Mouse (Mus musculus): ENCODE measurements around the gene Sel1l3. TPM values are rescaled to one million over a fixed set of nuclear protein-coding genes. Genes with fewer than 3 reads are reported as not detected.

Gene Sel1l3
- total and polyA plus RNA-seq, 3 experiments, result 0.28 to 0.76 (median 0.34) TPM

DNA sequence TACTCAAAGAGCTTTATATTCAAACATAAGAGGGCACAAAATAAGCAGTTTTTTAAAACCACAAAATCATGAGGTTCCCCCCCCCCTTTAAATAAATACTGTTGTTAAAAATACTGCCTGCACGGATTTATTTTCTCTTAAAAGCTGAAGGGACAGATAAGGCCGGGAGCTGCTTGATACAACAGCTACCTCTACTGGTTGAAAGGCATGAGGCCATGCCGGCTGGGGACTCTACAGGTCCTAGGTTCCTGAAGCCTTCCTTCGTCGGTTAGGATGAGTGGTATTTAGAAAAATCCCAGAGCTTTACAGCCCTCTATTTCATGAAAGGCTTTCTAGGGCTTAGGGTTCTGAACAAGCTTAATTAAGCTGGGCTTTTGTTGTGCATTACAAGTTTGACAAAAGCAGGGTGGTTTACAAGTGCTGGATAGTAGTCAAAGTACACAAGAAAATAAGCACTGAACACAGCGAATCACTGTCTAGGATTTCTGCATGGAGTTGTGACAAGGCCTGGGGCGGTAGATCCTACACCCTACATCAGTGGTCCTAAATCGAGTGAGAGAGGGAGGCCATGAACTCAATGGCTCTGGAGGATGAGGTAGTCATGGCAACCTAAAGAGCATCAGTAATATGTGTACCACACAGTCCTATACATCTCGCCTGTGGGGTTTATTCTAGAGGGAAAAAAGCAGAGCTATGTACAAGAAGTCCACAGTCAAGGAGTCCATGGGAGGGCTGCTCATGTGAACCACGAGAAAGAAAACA is 90.0 kb downstream of the Sel1l3 start:
- H3K79me2 ChIP-seq (replicated peaks; ENCODE audit: control insufficient read depth, extremely low read depth, insufficient read depth, poor library complexity, severe bottlenecking), result no peaks in the 10 kb centered on the region
- no peaks in the 10 kb centered on the region for H3K27me3 ChIP-seq (replicated peaks)
- H3K27ac ChIP-seq (ENCODE audit: insufficient read depth, low read depth), result no peak overlapping the region
- no peaks in the 10 kb centered on the region for H3K36me3 ChIP-seq (replicated peaks in 1 of 2; ENCODE audit: control insufficient read depth in 1 of 2, insufficient read depth in 1 of 2, low read length in 1 of 2)
- no peaks in the 10 kb centered on the region for H3K9me3 ChIP-seq (replicated peaks; ENCODE audit: low read length)
- H3K4me2 ChIP-seq (ENCODE audit: insufficient read depth, low read depth, poor library complexity, severe bottlenecking), result no peak overlapping the region
- peak; percentile 41 for DNase-seq (ENCODE audit: extremely low read depth)
- dilution Hi-C loops (cut with MboI; ENCODE audit: extremely low pct_ligation_motif_present, extremely low pct_unique_long_range_greater_than_20kb, low sequenced_read_pairs), result no loop called here
- TF ChIP-seq CTCF (conservative IDR thresholded peaks at IDR 0.05 in 1 of 2, IDR thresholded peaks at IDR 0.05 in 1 of 2; ENCODE audit: low read depth in 2 of 2, low read length in 2 of 2) (peak; percentile 60 to 79; a peak in 3 of 4 replicates), PAX5 (IDR thresholded peaks at IDR 0.05; ENCODE audit: low read length) (no peak), SMC3 (IDR thresholded peaks at IDR 0.05; ENCODE audit: low read depth, low read length) (peak; percentile 75), SIN3A (IDR thresholded peaks at IDR 0.05; ENCODE audit: low read length) (no peak), ZC3H11A (IDR thresholded peaks at IDR 0.05; ENCODE audit: low read depth, low read length) (peak; percentile 53; the same call in 1 of the 2 replicates), RAD21 (IDR thresholded peaks at IDR 0.05; ENCODE audit: low read depth, low read length) (peak; percentile 88), JUN (IDR thresholded peaks at IDR 0.05; ENCODE audit: insufficient read depth, low read depth, low read length) (no peak)
- no peak overlapping the region for H3K9ac ChIP-seq (ENCODE audit: insufficient read depth, low read depth)
- H3K4me1 ChIP-seq (ENCODE audit: control insufficient read depth in 1 of 2, insufficient read depth in 2 of 2), result peaks cover 4 to 13% of the 10 kb centered on the region in 2 experiments; a peak in 2 of 4 replicates
- H3K4me3 ChIP-seq (replicated peaks in 1 of 3; ENCODE audit: low read depth in 2 of 3, low read length in 2 of 3, poor library complexity in 1 of 3), result no peak overlapping the region
- in situ Hi-C loops (cut with MboI; ENCODE audit: low pct_ligation_motif_present, low pct_unique_long_range_greater_than_20kb, low sequenced_read_pairs), result loop anchor here (10.0 kb wide), 1 partner anchor 259 kb away; no protein-coding TSS in a partner anchor

DNA sequence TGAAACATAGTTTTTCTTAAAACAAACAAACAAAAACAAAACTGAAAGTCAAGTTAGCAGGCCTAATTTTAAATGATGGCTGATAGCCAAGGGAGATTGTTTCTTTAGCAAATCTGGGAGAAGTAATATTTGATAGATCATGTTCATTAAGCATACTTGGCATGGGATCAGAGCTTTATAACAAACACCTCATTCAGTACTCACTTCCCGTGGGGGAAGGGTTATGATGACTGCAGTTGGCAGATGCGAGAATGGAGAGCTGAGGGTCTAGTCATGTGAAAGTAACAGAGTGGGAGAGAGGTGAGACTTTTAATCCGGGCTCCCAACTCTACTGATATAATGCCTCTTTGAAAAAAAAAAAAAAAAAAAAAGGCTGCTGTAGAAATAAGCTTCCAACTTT is 94.0 kb downstream of the Sel1l3 start:
- Histone ChIP-seq H3K4me1 (ENCODE audit: control insufficient read depth in 1 of 2, insufficient read depth in 2 of 2) (peaks cover 0 to 11% of the 10 kb centered on the region in 2 experiments; a peak in 2 of 4 replicates), H3K36me3 (replicated peaks in 1 of 2; ENCODE audit: control insufficient read depth in 1 of 2, insufficient read depth in 1 of 2, low read length in 1 of 2) (no peaks in the 10 kb centered on the region), H3K9me3 (replicated peaks; ENCODE audit: low read length) (no peaks in the 10 kb centered on the region), H3K27ac (ENCODE audit: insufficient read depth, low read depth) (no peak overlapping the region), H3K27me3 (replicated peaks) (no peaks in the 10 kb centered on the region), H3K9ac (ENCODE audit: insufficient read depth, low read depth) (no peak overlapping the region), H3K4me3 (replicated peaks in 1 of 3; ENCODE audit: low read depth in 2 of 3, low read length in 2 of 3, poor library complexity in 1 of 3) (no peak overlapping the region), H3K79me2 (replicated peaks; ENCODE audit: control insufficient read depth, extremely low read depth, insufficient read depth, poor library complexity, severe bottlenecking) (no peaks in the 10 kb centered on the region), H3K4me2 (ENCODE audit: insufficient read depth, low read depth, poor library complexity, severe bottlenecking) (no peak overlapping the region)
- DNase-seq (ENCODE audit: extremely low read depth), result no peak
- TF ChIP-seq RCOR1 (conservative IDR thresholded peaks at IDR 0.05; ENCODE audit: low read depth, low read length) (no peak), MYC (IDR thresholded peaks at IDR 0.05; ENCODE audit: low read depth, low read length) (no peak), ZNF384 (IDR thresholded peaks at IDR 0.05; ENCODE audit: low read depth, low read length) (no peak), MXI1 (IDR thresholded peaks at IDR 0.05; ENCODE audit: low read depth, low read length) (no peak), POLR2A (IDR thresholded peaks at IDR 0.05; ENCODE audit: low read depth, low read length) (no peak)
- dilution Hi-C loops (cut with MboI; ENCODE audit: extremely low pct_ligation_motif_present, extremely low pct_unique_long_range_greater_than_20kb, low sequenced_read_pairs) (no loop called here), in situ Hi-C loops (cut with MboI; ENCODE audit: low pct_ligation_motif_present, low pct_unique_long_range_greater_than_20kb, low sequenced_read_pairs) (loop anchor here (10.0 kb wide), 1 partner anchor 255 kb away; no protein-coding TSS in a partner anchor)

- Histone ChIP-seq H3K9ac (ENCODE audit: insufficient read depth, low read depth) (no peak overlapping the region), H3K36me3 (replicated peaks in 1 of 2; ENCODE audit: control insufficient read depth in 1 of 2, insufficient read depth in 1 of 2, low read length in 1 of 2) (no peaks in the 10 kb centered on the region), H3K4me3 (replicated peaks in 1 of 3; ENCODE audit: low read depth in 2 of 3, low read length in 2 of 3, poor library complexity in 1 of 3) (no peak overlapping the region), H3K27me3 (replicated peaks) (no peaks in the 10 kb centered on the region), H3K9me3 (replicated peaks; ENCODE audit: low read length) (peaks cover under 1% of the 10 kb centered on the region), H3K4me1 (ENCODE audit: control insufficient read depth in 1 of 2, insufficient read depth in 2 of 2) (peaks cover 0 to 14% of the 10 kb centered on the region in 2 experiments; a peak in 2 of 4 replicates), H3K4me2 (ENCODE audit: insufficient read depth, low read depth, poor library complexity, severe bottlenecking) (no peak overlapping the region), H3K27ac (ENCODE audit: insufficient read depth, low read depth) (no peak overlapping the region), H3K79me2 (replicated peaks; ENCODE audit: control insufficient read depth, extremely low read depth, insufficient read depth, poor library complexity, severe bottlenecking) (no peaks in the 10 kb centered on the region)
- no peak for DNase-seq (ENCODE audit: extremely low read depth)
- TF ChIP-seq MEF2A (IDR thresholded peaks at IDR 0.05; ENCODE audit: borderline replicate concordance, low read depth, low read length), result no peak
- no peak for TF ChIP-seq NELFE (IDR thresholded peaks at IDR 0.05; ENCODE audit: low read depth, low read length)
- TF ChIP-seq JUN (IDR thresholded peaks at IDR 0.05; ENCODE audit: insufficient read depth, low read depth, low read length), result no peak
- no peak for TF ChIP-seq RCOR1 (conservative IDR thresholded peaks at IDR 0.05; ENCODE audit: low read depth, low read length)
- TF ChIP-seq ZMIZ1 (IDR thresholded peaks at IDR 0.05; ENCODE audit: low read depth, low read length), result no peak
- TF ChIP-seq CHD1 (IDR thresholded peaks at IDR 0.05; ENCODE audit: low read depth, low read length), result no peak
- no peak for TF ChIP-seq SIN3A (IDR thresholded peaks at IDR 0.05; ENCODE audit: low read length)
- TF ChIP-seq JUND (conservative IDR thresholded peaks at IDR 0.05; ENCODE audit: low read depth, low read length), result no peak
- no peak for TF ChIP-seq UBTF (IDR thresholded peaks at IDR 0.05; ENCODE audit: low read depth, low read length)
- TF ChIP-seq RAD21 (IDR thresholded peaks at IDR 0.05; ENCODE audit: low read depth, low read length), result no peak
- no peak for TF ChIP-seq MAZ (IDR thresholded peaks at IDR 0.05; ENCODE audit: low read depth, low read length)
- TF ChIP-seq POLR2A (IDR thresholded peaks at IDR 0.05; ENCODE audit: low read depth, low read length), result no peak
- TF ChIP-seq ELF1 (IDR thresholded peaks at IDR 0.05; ENCODE audit: low read depth, low read length), result no peak
- TF ChIP-seq MAX (IDR thresholded peaks at IDR 0.05; ENCODE audit: low read length), result no peak
- TF ChIP-seq PAX5 (IDR thresholded peaks at IDR 0.05; ENCODE audit: low read length), result no peak
- TF ChIP-seq SMC3 (IDR thresholded peaks at IDR 0.05; ENCODE audit: low read depth, low read length), result no peak
- no peak for TF ChIP-seq NRF1 (IDR thresholded peaks at IDR 0.05; ENCODE audit: low read depth, low read length)
- TF ChIP-seq ZNF384 (IDR thresholded peaks at IDR 0.05; ENCODE audit: low read depth, low read length), result no peak
- in situ Hi-C loops (cut with MboI; ENCODE audit: low pct_ligation_motif_present, low pct_unique_long_range_greater_than_20kb, low sequenced_read_pairs) (no loop called here), dilution Hi-C loops (cut with MboI; ENCODE audit: extremely low pct_ligation_motif_present, extremely low pct_unique_long_range_greater_than_20kb, low sequenced_read_pairs) (no loop called here)
Measured at GRCm38 (mm10) chr5:53118212-53118611, 95.5 kb downstream of the Sel1l3 start.

Data from CH12.LX (cell line).